Mouse (Mus musculus) C2C12 (cell line): ENCODE measurements around the gene Gpr153.

ENCODE experiments used
- CTCF ChIP-seq: IDR thresholded peaks from one replicate; pipeline ENCODE4 v1.5.1; 2011; ENCODE audit not compliant: control insufficient read depth, insufficient read depth, insufficient read length
- MAX ChIP-seq: IDR thresholded peaks from one replicate; pipeline ENCODE4 v1.6.1; 2011; ENCODE audit warnings: mild to moderate bottlenecking, control low read depth
- MYOG ChIP-seq: IDR thresholded peaks from one replicate; pipeline ENCODE4 v1.6.1; 2011; ENCODE audit not compliant: control insufficient read depth, insufficient read length; ENCODE audit errors: extremely low read depth
- USF1 ChIP-seq: IDR thresholded peaks from one replicate; pipeline ENCODE4 v1.6.1; 2011; ENCODE audit warnings: low read depth, mild to moderate bottlenecking, control low read depth, moderate library complexity

- no peak for TF ChIP-seq CTCF
- TF ChIP-seq USF1 = no peak
- no peak for TF ChIP-seq MAX
- no peak for TF ChIP-seq MYOG
Measured at GRCm38 (mm10) chr4:152253183-152253759, 20.8 kb upstream of the Gpr153 start.
